Mouse (Mus musculus): Measurements from ENCODE around the gene Thsd1. TPM values are rescaled to one million over a fixed set of nuclear protein-coding genes. Genes with fewer than 3 reads are reported as not detected.
A peak's percentile ranks its signal among the peaks of the same experiment; 100 is the strongest.

Thsd1 gene
- polyA plus RNA-seq (2012; ENCODE audit: insufficient read depth, low replicate concordance) = 2.0 TPM in 1 of 2 replicates, not detected in the other

GRCm38 (mm10) chr8:22227061-22227877 is at the start of gene Thsd1:
Gene Thsd1, plus strand, starts transcription at chr8:22227313.
- H3K27me3 ChIP-seq (replicated peaks) = no peaks in the 10 kb centered on the region
- H3K9me3 ChIP-seq = 0 out of 2 replicates have a peak, but pooled peaks cover 4% of the 10 kb centered on the region
- H3K4me3 ChIP-seq (replicated peaks) = peak within 1 kb of the TSS; percentile 92
- peaks cover 8% of the 10 kb centered on the region for H3K36me3 ChIP-seq (replicated peaks; ENCODE audit: low read length)
- peaks cover 60% of the 10 kb centered on the region for H3K4me1 ChIP-seq
- TF ChIP-seq GATA1 (IDR thresholded peaks at IDR 0.05; ENCODE audit: borderline replicate concordance, low read length) (no peak), FLI1 (IDR thresholded peaks at IDR 0.05; ENCODE audit: low read length) (no peak)

GRCm38 (mm10) chr8:22184884-22185283 is 42.2 kb upstream of the Thsd1 start:
- no peaks in the 10 kb centered on the region for H3K9me3 ChIP-seq
- TF ChIP-seq GATA1 (IDR thresholded peaks at IDR 0.05; ENCODE audit: borderline replicate concordance, low read length) = no peak
- no peak for TF ChIP-seq FLI1 (IDR thresholded peaks at IDR 0.05; ENCODE audit: low read length)
- H3K4me3 ChIP-seq (replicated peaks) = peak overlapping the region; percentile 97
- H3K36me3 ChIP-seq (replicated peaks; ENCODE audit: low read length) = peaks cover 6% of the 10 kb centered on the region
- peaks cover 5% of the 10 kb centered on the region for H3K27me3 ChIP-seq (replicated peaks)
- H3K4me1 ChIP-seq = peaks cover 44% of the 10 kb centered on the region

DNA sequence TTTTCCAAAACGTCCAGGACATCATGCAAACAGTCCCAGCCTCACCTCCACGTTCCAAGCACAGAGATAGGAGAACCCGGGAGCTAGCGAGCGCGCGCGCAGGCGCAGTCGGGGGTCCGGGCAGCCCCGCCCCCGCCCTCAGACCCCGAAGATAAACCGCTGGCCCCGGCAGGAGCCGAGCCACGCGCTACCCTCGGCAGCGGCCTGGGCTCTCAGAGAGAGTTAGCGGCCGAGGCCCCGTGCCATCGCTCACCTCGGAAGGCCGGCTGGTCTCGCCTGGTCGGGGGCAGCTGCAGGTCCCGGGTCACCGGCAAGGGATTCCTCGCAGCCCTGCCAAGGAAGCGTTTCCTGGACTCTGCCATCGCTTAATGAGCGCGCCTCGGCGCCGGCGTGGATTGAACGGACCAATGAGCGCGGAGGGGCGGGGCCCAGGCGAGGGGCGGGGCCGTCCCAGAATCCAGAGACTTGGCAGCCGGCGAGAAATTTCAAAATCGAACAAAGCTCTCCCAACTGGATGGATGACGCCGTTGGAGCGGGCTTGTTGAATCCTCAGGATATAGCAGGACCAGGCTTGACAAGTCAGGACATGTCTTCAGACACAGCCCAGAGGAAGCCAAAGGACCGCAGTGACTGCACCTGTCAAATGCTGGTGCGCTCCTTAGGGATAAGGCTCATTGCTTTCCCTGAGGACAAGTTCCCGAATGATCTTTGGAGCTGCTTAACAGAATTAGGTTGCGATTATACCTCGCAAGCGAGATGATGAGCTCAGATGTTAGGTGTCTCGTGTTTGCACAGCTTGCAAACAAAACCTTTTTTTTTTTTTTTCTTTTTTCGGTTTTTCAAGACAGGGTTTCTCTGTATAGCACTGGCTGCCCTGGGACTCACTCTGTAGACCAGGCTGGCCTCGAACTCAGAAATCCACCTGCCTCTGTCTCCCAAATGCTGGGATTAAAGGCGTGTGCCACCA is 41.4 kb upstream of the Thsd1 start, which contains the start of gene Ckap2:
Ckap2 (minus strand) TSS at position 389 of the 967 bp plus-strand sequence.
- H3K27me3 ChIP-seq (replicated peaks) = peaks cover 5% of the 10 kb centered on the region
- H3K36me3 ChIP-seq (replicated peaks; ENCODE audit: low read length) = no peaks in the 10 kb centered on the region
- peak within 1 kb of the TSS; percentile 97 for H3K4me3 ChIP-seq (replicated peaks)
- no peaks in the 10 kb centered on the region for H3K9me3 ChIP-seq
- no peak for TF ChIP-seq FLI1 (IDR thresholded peaks at IDR 0.05; ENCODE audit: low read length)
- no peak for TF ChIP-seq GATA1 (IDR thresholded peaks at IDR 0.05; ENCODE audit: borderline replicate concordance, low read length)
- H3K4me1 ChIP-seq = peaks cover 36% of the 10 kb centered on the region

DNA sequence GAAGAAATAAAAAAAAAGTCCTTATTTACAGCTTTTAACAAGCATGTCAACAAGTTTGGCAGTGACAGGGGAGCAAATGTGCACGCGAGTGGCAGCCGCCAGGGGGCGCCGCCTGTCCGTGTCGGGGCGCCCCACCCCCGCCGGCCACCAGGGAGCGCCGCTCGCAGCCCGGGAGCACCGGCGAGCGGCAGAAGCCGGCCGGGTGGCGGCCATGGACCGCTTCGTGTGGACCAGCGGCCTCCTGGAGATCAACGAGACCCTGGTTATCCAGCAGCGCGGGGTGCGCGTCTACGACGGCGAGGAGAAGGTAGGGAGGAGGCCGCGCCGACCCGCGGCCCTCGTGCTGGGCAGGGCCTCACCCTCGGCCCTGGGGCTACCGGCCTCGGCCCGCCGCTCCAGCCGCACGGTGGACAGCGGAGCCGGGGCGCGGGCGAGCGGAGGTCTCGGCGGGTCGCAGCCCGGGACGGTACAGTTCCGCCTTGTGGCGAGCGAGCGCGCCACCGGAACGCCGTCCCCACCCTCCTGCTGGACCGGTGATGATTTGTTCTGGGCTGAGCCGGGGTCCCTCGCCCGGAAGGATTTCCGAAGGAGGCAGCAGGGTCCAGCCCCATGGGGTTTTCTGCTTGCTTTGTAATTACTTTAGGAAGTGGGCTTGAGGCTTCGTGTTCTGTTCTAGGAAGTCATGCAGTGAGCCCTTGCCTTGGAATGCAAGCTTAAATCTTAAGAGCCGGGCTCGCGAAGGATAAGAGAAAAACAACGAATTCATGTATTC is 34.3 kb upstream of the Thsd1 start, which contains the start of gene Vps36:
Vps36 (plus strand) TSS at position 150 of the 772 bp plus-strand sequence.
- Histone ChIP-seq H3K4me1 (peaks cover 36% of the 10 kb centered on the region), H3K36me3 (replicated peaks; ENCODE audit: low read length) (peaks cover 6% of the 10 kb centered on the region)

GRCm38 (mm10) chr8:22193432-22194010 is 33.6 kb upstream of the Thsd1 start:
- H3K36me3 ChIP-seq (replicated peaks; ENCODE audit: low read length) = peaks cover 9% of the 10 kb centered on the region
- H3K4me3 ChIP-seq (replicated peaks) = peak overlapping the region; percentile 96
- TF ChIP-seq FLI1 (IDR thresholded peaks at IDR 0.05; ENCODE audit: low read length) (no peak), GATA1 (IDR thresholded peaks at IDR 0.05; ENCODE audit: borderline replicate concordance, low read length) (no peak)
- peaks cover 33% of the 10 kb centered on the region for H3K4me1 ChIP-seq
- 0 out of 2 replicates have a peak, but pooled peaks cover 5% of the 10 kb centered on the region for H3K9me3 ChIP-seq
- no peaks in the 10 kb centered on the region for H3K27me3 ChIP-seq (replicated peaks)

More for the DNA sequence above, 34.3 kb upstream of the Thsd1 start, which contains the start of gene Vps36:
- TF ChIP-seq GATA1 (IDR thresholded peaks at IDR 0.05; ENCODE audit: borderline replicate concordance, low read length) (no peak), FLI1 (IDR thresholded peaks at IDR 0.05; ENCODE audit: low read length) (no peak)
- H3K27me3 ChIP-seq (replicated peaks) = peaks cover 5% of the 10 kb centered on the region
- peak within 1 kb of the TSS; percentile 96 for H3K4me3 ChIP-seq (replicated peaks)
- H3K9me3 ChIP-seq = 0 out of 2 replicates have a peak, but pooled peaks cover 3% of the 10 kb centered on the region

DNA sequence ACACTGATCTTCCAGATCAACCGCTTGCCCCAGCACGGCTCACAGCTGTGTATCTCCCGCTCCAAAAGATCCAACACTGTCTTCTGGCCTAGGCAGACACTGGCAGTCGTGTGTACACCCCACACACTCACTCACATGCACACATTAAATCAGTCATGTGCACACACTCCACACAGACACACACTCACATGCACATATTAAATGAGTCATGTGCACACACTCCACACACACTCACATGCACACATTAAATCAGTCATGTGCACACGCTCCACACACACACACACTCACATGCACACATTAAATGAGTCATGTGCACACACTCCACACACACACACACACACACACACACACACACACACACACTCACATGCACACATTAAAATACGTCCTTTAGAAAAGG is 29.2 kb upstream of the Thsd1 start:
- TF ChIP-seq GATA1 (IDR thresholded peaks at IDR 0.05; ENCODE audit: borderline replicate concordance, low read length) (no peak), FLI1 (IDR thresholded peaks at IDR 0.05; ENCODE audit: low read length) (no peak)
- Histone ChIP-seq H3K27me3 (replicated peaks) (no peaks in the 10 kb centered on the region), H3K9me3 (peaks cover 11% of the 10 kb centered on the region; the same call in 1 of the 2 replicates), H3K4me1 (peaks cover 26% of the 10 kb centered on the region), H3K36me3 (replicated peaks; ENCODE audit: low read length) (peaks cover 44% of the 10 kb centered on the region), H3K4me3 (replicated peaks) (no peak overlapping the region)

- Histone ChIP-seq H3K36me3 (replicated peaks; ENCODE audit: low read length) (peaks cover 55% of the 10 kb centered on the region), H3K9me3 (peaks cover 11% of the 10 kb centered on the region; the same call in 1 of the 2 replicates), H3K4me1 (peaks cover 16% of the 10 kb centered on the region), H3K27me3 (replicated peaks) (no peaks in the 10 kb centered on the region), H3K4me3 (replicated peaks) (no peak overlapping the region)
- TF ChIP-seq FLI1 (IDR thresholded peaks at IDR 0.05; ENCODE audit: low read length) = no peak
- no peak for TF ChIP-seq GATA1 (IDR thresholded peaks at IDR 0.05; ENCODE audit: borderline replicate concordance, low read length)
Measured at GRCm38 (mm10) chr8:22199481-22199880, 27.6 kb upstream of the Thsd1 start.

DNA sequence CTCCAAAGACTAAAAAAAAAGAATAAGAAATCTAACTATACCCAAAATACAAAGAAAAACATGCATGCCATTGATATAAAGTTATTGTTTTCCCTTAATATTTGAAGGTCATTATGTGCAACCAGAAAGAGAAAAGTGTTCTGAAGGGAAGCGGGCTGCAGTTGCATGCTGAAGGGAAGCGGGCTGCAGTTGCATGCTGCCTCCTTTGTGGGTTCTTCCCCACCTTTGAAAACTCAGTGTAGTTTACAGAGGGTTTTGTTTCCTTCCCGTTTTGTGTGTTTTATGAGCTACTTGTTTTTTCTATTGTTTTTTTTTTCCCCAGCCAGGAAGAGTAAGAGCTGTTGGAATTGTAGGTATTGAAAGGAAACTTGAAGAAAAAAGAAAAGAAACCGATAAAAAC is 19.6 kb upstream of the Thsd1 start:
- TF ChIP-seq FLI1 (IDR thresholded peaks at IDR 0.05; ENCODE audit: low read length) (no peak), GATA1 (IDR thresholded peaks at IDR 0.05; ENCODE audit: borderline replicate concordance, low read length) (no peak)
- H3K36me3 ChIP-seq (replicated peaks; ENCODE audit: low read length) = peaks cover 53% of the 10 kb centered on the region
- H3K4me3 ChIP-seq (replicated peaks) = peak overlapping the region; percentile 59
- peaks cover 35% of the 10 kb centered on the region for H3K4me1 ChIP-seq
- no peaks in the 10 kb centered on the region for H3K27me3 ChIP-seq (replicated peaks)
- no peaks in the 10 kb centered on the region for H3K9me3 ChIP-seq

Measured in megakaryocyte, embryonic 14.5 days (primary cell).